Mouse (Mus musculus): ENCODE results near the gene Rcl1.

DNA sequence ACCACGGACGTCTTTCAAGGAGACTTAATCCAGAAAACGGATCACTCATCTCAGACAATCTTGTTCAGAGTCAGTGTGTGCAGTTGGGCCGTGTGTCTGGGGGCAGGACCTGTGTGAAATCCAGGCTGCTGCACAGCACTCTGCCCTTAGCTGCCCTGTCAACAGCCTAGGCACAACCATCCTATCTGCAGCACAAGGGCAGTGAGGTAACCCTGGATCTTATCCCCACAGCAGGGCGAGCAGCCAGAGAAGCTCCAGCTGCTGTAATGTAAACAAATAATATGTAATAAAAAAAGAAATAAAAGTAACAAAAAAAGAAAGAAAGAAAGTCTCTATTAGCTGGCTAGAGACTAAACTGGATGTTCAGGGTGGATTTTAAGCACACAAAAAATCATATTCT lies 32.0 kb upstream of the Rcl1 start:
- no peak for TF ChIP-seq CTCF (IDR thresholded peaks at IDR 0.05; ENCODE audit: low read depth)
- no peak for TF ChIP-seq EP300 (IDR thresholded peaks at IDR 0.05; ENCODE audit: low read depth)
